Mouse (Mus musculus) T-helper 2 cell (primary cell): Measurements from ENCODE around the gene Hvcn1.
"Not testable (repeated sequence)": the region's sequence is repeated elsewhere in the genome, so short reads cannot be mapped to it uniquely, and the experiment has no call there.

Experiments
- in situ Hi-C: fragments of 300-600 bp; cut with MboI, MseI; formaldehyde crosslinking; loops from one replicate; pipeline ENCODE4 v1.15.1; 2025; ENCODE audit warnings: high pct_unique_total_duplicates

Gene Hvcn1

DNA sequence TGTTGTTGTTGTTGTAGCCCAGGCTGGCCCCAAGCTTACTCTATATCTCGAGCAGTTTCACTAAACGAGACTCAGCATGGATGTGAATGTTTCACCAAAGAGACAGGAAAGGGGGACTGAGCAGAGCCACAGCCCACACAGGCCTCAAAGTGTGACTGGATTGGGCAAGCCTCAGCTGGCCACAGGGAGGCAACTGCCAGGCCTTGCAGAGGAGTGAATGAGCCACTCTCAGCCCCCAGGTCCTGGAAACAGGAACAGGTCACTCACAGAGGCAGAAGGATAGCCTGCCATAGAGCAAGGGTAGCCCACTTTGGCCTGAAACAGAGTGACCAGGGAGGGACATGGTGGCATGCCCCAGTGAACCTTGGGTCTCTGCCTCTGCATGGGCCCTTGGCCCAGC, 2.4 kb upstream of the Hvcn1 start:
- in situ Hi-C loops = no loop called here

DNA sequence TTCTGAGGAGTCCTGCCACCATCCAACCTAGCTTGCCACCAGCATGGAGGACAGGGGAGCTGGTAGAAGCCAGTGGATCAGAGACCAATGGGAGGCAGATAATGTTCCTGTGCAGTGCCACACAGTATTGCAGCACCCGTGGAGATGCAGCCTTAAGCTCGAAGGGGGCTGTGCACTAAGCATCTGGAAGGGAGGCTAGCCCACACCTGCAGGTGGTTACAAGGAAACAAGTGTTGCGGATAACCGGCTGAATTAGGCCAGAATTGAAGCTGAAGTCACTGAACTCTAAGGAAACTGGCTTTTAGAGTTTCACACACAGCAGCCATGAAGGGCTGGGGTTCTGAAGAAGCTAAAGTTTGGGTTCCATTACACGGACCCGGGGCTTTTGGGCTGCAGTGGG, 2.3 kb downstream of the Hvcn1 start:
- in situ Hi-C loops = no loop called here

DNA sequence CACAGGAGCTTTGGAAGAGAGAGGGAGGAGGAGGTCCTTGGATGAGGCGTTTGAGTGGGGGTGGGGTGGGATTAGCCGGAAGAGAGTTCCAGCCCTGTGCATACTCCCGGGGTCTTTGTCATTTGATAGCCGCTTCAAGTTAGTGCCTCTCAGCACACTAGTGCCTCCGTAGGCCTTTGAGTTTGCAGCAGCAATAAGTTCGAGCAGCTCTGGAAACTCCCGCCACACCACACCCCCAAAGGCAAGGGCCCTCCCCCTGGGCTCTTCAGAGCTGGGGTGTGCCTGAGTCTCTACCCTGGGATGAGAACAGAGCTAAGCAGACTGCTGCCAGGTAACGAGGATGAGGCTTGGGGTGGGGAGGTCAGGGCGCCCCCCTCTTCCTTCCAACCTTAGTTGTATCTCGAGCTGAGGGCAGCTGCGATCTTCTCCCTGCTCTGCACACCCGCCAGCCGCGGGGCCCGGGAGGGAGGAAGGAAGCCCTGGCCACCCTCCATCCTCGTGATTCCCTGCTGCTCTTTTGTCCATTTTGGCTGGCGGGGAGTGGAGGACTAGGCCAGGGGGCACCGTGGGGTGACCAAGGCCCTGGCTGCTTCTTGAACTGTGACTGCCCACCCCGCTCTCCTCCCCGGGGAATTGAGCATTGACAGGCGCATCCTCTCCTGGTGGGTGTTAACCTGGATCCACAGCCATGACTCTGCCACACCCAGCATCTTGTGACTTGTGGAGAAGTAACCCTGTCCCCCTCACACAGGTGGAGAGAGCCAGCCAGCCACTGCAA, 3.2 kb downstream of the Hvcn1 start:
- in situ Hi-C loops = no loop called here

DNA sequence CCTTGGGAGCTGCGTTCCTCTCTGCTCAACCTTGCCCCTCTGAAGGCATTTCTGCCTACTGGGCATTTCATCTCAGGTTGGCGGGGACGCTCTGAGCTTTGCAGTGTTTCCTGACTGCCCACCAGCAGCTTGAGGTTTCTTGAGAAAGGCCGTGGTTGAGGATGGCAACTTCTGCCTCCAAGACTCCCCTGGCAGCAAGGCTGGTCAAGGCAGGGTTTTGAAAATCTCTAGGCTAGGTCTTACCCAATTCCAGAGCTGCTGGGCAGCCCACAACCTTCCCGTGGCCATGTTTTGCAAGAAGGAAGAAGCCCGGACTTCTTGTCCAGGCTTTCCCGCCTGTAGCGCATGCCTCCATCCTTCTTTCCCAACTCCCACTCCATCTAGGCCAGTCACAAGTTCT, 4.3 kb downstream of the Hvcn1 start:
- in situ Hi-C loops = no loop called here

DNA sequence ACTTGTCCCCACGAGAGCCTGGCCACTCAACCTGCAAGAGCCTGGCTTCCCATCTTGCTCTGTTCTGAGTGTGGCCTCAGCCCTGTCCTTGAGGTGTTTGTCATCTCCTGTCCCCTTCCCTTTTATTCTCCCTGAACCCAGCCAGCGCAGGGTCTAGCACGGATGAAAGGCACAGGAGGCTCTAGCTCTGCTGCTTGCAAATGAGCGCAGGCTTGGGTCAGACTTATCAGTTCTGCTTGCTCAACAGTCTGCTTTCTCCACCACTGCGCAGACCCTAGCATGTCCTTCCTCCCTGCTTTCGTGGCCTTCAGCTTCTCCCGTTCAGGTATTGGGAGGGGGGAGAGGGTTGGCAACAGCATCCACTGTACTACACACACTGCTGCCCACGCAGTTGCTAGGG, 5.5 kb downstream of the Hvcn1 start:
- in situ Hi-C loops = no loop called here

DNA sequence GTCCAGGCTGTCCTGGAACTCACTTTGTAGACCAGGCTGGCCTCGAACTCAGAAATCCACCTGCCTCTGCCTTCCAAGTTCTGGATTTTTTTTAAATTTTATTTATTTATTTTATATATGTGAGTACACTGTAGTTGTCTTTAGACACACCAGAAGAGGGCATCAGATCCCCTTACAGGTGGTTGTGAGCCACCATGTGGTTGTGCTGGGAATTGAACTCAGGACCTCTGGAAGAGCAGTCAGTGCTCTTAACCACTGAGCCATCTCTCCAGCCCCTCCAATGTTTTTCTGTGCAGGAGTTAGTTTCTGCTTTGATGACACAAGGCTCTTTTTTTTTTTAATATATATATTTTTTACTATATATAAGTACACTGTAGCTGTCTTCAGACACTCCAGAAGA, 6.2 kb downstream of the Hvcn1 start:
- in situ Hi-C loops = not testable (repeated sequence)

DNA sequence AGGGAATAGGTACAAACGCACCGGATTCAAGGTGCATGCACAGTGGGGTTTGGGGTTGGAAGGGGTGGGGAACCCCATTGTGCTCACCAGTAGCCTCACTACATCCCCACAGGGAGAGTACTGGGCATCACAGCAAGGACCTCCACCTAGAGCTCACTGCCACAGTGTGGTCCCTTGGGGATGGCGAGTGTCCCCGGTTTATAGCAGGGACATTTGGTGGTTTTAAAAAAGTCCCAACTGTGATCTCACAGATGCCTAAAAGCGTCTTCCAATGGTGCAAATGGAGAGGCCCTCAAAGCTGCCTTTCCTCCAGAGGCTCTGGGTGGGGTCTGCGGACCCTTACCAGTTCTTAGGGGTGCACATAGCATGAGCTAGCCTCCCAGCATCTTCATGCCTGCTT, 7.3 kb downstream of the Hvcn1 start:
- in situ Hi-C loops = no loop called here

DNA sequence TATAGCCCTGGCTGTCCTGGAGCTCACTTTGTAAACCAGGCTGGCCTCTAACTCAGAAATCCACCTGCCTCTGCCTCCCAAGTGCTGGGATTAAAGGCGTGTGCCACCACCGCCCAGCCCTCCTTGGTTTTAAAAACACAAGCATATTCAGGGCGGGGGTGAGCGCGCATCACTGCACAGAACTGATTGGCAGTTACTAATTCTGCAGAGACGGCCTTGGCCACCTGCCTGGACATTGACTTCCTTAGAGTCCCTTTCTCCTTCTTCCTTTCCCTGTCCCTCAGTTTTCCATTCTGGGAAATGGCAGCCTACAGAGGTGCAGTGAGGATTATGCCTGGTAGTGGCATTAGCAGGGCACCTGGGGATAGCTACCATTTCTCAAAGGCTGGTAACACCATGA, 11.0 kb downstream of the Hvcn1 start:
- in situ Hi-C loops = no loop called here

DNA sequence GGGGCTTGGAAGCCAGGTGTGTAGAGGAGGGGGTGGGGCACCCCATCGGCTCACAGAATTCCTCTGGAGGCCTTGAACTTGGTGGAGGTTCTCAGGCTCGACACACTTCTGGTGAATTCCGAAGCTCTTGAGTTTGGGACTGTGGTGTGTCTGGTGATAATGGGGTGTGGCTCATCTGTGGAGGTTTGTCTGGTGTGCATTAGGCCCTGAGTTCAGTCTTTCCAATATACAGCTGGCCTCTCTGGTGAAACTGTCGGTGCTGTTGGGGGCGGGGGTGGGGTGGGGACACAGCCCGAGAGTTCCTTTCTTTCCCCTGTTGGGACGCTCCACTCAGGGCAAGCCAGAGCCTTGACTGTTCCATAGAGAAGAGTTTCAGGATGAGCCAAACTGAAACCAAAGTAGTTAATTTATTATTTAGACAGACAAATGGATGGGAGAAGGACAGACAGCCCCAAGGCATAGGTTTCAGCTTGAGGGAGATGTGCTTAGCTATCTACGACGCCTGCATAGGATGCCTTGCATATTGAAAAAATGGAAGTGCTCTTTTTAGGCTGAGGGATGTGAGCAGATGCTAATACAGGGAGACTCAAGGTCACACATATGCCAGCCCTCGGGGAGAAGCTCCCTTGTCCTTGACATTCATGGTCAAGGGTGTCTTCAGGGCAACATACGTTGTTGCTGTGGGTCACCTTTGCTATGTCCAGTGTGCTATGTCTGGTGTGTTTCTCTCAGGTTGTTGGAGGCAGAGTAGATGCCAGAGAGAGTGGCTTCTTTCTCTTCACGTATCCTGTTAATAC, 11.7 kb downstream of the Hvcn1 start:
- in situ Hi-C loops = no loop called here

DNA sequence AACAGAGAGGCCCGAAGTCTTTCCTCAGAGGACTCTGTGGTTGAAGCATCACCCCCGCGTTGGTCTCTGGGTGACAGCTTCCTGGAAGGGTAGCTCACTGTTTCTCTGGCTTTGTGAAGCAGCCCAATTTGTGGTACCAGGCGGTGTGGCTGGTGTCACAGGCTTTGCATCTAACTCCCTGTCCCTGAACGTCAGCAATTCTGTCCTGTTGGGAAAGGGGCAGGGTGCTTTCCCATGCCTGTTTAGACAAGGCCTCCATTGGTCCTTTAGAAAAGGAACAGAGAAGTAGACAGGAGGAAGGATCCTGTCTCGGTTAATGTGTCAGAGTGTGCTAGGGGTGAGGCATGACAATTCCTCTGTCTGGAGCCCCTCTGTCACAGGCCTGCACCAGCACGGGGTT, 12.3 kb downstream of the Hvcn1 start:
- in situ Hi-C loops = no loop called here

DNA sequence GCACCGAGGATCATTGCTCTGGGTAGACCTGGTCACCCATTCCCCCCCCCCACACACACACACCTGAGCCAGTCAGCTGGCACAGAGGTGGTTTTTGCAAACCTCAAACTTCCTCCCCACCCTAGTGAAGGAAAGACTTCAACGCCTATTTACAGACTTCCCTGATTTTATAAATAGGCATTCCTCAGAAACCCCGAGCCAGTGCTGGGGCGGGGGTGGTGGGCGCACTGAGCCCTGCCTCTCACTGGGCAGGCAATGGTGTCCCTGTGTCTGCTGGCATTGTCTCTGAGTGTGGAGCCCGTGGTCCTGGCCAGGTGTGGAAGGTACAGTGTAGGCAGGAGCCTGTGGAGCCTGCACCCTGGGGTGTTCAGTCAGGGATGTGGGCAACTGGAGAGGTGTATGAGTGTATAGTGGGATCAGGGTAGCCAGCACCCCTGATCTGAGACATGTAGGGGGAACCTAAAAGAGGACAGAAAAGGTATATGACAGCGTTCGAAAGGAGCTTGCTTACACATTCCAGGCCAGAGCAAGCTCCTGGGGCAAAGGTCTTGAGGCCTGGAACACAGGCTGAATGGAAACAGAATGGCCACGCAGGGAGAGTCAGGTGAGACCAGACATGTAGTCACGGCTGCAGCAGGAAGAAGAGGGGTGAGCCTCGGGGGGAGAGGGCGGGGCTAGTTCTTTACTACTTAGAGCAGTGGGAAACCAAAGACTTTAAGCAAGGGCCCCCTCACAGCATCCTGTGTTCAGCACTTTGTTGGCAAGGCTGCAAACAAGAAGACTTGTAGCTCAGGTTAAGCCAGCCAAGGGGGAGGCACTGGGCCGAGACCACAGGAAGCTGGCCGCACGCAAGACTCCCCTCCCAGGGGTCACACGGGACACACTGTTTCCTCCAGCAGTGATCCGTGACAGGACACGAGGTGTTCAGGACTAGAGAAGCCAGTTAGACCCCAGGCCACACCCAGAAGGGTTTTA, 13.3 kb downstream of the Hvcn1 start:
- in situ Hi-C loops = no loop called here

DNA sequence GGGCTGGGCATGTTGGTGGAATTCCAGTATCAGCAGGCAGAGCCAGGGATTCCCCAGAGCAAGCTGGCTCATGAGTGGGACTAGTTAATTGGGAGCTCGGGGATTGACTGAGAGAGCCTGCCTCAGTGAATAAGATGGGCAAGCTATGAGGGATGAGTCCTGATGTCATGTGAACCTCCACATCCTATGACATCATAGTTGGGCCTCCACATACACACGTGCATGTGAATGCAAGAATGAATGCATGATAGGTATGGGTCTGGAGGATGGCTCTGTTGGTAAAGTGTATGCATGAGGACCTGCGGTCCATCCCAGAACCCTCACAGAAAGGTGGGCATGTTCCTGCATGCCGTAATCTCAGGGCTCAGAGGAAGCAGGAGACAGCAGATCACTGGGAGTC, 14.5 kb downstream of the Hvcn1 start:
- in situ Hi-C loops = no loop called here

DNA sequence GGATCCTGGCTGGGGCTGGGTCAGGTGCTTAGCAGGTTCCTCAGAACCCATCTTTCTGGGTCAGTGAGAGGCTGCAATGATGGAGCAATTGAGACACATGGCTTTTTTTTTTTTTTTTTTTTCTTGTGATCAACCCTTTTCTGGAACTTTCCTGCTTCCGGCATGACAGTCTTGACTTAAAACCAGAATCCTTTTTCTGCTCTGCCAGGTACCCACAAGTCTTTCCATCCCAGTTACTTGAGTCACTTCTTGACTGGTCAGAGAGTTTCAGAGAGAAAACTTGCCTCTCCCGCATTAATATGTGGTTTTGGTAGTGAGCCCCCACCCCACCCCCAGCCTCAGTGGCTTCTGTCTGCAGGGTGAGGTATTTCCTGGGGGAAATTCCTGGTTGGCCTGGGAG, 17.7 kb downstream of the Hvcn1 start:
- in situ Hi-C loops = no loop called here

DNA sequence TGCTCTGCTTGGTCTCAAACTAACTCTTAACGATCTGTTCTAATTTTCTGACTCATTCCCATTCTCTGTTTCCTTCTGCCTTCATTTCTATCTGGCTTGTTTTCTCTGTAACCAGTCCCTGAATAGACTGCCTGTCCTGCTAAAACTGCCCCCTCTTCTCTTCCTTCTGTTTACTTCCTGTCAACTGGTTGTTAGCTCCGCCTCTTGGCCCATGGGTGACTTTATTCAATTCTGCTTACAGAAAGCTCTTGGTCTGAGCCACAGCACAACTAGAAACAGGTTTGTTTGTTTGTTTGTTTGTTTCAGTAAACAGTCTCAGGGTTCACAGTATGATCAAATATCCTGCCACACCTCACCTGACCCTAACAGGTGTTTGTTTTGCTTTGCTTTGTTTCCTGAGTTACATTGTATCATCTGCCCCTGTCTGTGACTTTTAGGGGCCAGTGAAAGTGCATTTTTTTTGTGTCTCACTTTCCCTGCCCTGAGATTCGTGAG, 21.7 kb downstream of the Hvcn1 start:
- in situ Hi-C loops = no loop called here

DNA sequence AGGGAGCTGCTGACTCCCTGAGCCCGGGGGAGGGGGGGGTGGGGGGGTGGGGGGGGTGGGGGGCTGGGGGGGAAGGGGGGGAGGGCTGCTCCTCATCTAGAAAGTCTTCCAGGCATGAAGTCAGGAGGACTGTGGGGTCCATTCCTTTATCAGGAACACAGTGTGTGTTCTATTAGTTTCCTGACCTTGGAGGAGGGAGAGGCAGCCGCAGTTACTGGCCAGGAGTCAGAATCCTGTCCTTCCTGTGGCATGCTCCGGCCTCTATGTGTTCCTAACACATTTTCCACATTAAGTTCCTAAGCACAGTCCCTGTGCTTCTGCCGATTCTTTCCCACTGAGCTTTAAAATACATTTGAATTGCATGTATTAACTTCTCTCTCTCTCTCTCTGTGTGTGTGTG, 22.2 kb downstream of the Hvcn1 start:
- in situ Hi-C loops = no loop called here

DNA sequence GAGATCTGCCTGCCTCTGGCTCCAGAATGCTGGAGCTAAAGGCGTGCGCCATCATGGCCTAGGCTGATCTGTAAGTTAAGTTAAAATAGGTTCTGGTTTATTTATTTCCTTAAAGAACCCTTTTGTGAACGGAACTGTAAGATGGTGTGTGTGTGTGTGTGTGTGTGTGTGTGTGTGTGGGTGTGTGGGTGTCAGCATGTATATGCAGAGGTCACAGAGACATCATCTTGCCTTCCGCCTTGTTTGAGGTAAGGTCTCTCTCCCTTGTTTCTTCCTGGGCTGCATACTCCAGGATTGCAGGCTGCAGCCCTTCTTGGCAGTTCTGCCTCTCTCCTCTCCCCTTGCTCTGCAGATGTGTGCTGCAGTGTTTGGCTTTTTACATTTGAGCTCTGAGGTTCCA, 24.2 kb downstream of the Hvcn1 start:
- in situ Hi-C loops = no loop called here

DNA sequence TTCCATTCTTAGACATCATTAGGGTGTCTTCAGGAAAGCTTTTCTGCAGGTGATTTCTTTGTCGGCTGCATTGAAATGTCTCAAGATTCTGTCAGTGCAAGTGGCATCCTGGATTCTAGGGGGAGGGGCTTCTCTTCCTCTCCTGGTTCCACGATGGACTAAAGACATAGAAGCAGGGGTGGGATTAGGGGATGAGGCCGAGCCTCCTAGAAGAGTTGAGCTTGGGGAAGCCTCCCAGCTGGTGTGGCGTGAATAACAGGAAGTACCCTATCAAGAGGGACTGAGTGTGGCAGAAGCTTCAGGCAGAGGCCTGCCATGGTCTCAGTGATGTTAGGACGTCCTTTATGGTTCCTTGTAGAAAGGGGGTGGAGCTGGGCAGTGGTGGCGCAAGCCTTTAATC, 24.8 kb downstream of the Hvcn1 start:
- in situ Hi-C loops = no loop called here

DNA sequence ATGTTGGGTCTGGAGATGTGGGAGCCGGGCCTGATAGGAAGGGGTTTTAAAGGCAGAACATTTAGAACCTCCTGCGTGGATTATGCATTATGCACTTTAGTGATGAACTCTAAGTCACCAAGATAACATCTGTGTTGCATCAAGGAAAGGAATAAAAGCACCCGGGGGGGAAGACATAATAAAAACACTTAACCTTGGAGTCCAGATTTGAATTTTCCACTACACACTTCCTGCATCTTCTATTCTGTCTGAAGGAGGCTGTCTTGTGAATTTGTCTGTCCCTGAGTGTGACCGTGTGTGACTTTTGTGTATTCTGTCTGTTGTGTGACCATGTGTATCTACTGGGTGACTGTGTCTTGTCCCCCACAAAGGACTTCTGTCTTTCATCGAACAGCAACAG, 25.4 kb downstream of the Hvcn1 start:
- in situ Hi-C loops = no loop called here

DNA sequence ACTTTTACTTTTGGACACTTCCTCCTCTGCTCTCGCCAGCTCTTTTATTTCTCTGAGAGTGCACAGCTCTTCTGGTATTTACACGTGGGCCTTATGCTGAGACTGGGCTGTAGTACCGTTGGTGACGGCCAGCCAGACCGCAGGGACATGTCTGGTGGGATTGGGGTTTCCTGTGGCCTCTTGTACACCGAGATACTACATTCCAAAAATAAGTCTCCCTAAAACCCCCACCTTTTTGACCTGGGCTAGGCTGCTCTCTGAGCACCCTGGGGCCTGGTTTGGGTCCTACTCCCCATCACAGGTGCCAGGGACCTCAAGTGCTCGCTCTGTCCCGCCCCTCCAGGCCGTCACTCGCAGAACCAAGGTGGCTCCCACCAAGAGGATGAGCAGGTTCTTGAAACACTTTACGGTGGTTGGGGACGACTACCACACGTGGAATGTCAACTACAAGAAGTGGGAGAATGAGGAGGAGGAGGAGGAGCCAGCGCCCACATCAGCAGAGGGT, 26.5 kb downstream of the Hvcn1 start:
- in situ Hi-C loops = no loop called here

DNA sequence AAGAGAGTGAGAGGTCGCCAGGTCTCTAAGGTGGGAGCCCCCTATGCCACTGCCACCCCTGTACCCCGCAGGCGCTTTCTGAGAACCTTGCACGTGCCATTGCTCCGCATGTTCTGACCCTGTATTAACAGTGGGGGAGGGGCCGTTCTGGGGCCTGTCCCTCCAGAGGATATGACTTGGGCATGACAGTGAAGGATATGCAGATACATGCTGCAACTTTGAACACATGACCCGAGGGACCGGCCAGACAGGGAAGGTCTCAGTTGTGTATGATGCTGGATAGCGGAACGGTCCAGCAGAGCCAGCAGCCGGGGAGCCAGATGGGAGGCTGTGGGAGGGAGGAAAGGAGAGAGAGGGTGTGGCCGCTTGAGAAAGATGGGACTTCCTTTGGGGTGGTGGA, 27.1 kb downstream of the Hvcn1 start:
- in situ Hi-C loops = no loop called here

DNA sequence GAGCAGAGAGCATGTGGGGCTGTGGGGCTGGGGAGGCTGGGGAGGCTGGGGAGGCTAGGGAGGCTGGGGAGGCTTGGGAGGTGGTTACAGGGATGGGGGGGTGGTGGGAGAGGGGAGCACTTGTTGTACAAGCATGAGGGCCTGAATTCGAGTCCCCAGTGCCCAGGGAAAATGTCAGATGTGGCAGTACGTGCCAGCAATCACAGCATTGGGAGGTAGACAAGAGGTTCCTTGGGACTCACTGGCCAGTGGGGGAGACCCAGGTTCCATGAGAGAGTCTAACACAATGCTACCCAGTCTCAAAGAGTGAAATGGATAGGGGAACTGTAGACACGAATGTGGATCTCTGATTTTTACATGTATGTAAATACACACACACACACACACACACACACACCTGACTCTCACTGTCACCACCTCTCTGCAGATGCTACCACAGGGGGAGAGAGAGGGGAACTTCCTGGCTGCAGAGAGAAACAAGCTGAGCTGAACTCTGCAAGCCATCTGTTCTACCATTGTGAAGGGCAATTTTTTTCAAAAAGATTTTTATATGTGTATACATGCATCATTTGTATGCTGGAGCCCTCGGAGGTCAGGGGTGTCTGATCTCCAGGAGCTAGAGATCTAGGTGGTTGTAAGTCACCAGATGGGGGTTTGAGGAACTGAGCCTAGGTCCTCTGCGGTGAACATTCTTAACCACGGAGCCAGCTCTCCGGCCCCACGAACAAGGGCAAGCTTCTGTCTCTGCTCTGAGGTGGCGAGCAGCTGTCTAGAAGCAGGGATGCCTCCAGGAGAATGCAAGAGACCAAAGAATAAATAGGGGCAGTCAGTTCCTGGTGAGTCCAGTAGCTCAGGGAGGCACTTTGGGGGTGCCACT, 28.0 kb downstream of the Hvcn1 start:
- in situ Hi-C loops = no loop called here
